Mouse (Mus musculus) liver, embryonic 15.5 days (tissue): ENCODE measurements around the gene Tgtp1. TPM values are rescaled to one million over a fixed set of nuclear protein-coding genes. Genes with fewer than 3 reads are reported as not detected.
A peak's percentile ranks its signal among the peaks of the same experiment; 100 is the strongest.
"Not testable (repeated sequence)": the region's sequence is repeated elsewhere in the genome, so short reads cannot be mapped to it uniquely, and the experiment has no call there.

Experiments
- ATAC-seq: fragments of 200-750 bp; cut with Nextera tagmentation; 2 replicates; pipeline ENCODE4 v1.8.0; 2017; ENCODE audit warnings: moderate number of reproducible peaks, mild to moderate bottlenecking, moderate library complexity; ENCODE audit not compliant: insufficient read depth
- H3K27ac ChIP-seq: fragments of 300-500 bp; sonication (generic); replicated peaks from 2 replicates; pipeline ENCODE4 v1.5.1; 2015; ENCODE audit warnings: mild to moderate bottlenecking, inconsistent platforms
- H3K27me3 ChIP-seq: fragments of 300-500 bp; sonication (generic); 2 replicates; pipeline ENCODE4 v1.6.1; 2015; ENCODE audit warnings: mild to moderate bottlenecking, inconsistent platforms
- H3K36me3 ChIP-seq: fragments of 300-500 bp; sonication (generic); replicated peaks from 2 replicates; pipeline ENCODE4 v1.6.1; 2015; ENCODE audit warnings: moderate library complexity, mild to moderate bottlenecking, inconsistent platforms
- H3K4me1 ChIP-seq: fragments of 300-500 bp; sonication (generic); replicated peaks from 2 replicates; pipeline ENCODE4 v1.6.1; 2015; ENCODE audit warnings: inconsistent platforms
- H3K4me2 ChIP-seq: fragments of 300-500 bp; sonication (generic); 2 replicates; pipeline ENCODE4 v1.6.1; 2015; ENCODE audit warnings: moderate library complexity, mild to moderate bottlenecking, inconsistent platforms
- H3K4me3 ChIP-seq: fragments of 300-500 bp; sonication (generic); replicated peaks from 2 replicates; pipeline ENCODE4 v1.5.1; 2015; ENCODE audit warnings: mild to moderate bottlenecking, inconsistent platforms
- H3K9ac ChIP-seq: fragments of 300-500 bp; sonication (generic); 2 replicates; pipeline ENCODE4 v1.6.1; 2015; ENCODE audit warnings: moderate library complexity, mild to moderate bottlenecking, inconsistent platforms
- H3K9me3 ChIP-seq: fragments of 300-500 bp; sonication (generic); replicated peaks from 2 replicates; pipeline ENCODE4 v1.6.1; 2016; ENCODE audit warnings: inconsistent platforms
- WGBS: fragments of 180-500 bp; shearing (Covaris S2); methylation state at CpG from one replicate; pipeline ENCODE4 v1.1.7; 2015; ENCODE audit warnings: mixed read lengths; ENCODE audit not compliant: insufficient replicate concordance; 5-methylcytosine and 5-hydroxymethylcytosine counted together
- polyA plus RNA-seq: library from polyadenylated mRNA; unstranded; fragments of >200 nt; fragmentation: Nextera tagmentation; extraction: Ambion mirVana; gene quantifications from 2 replicates; pipeline ENCODE4 v1.2.1, GENCODE M21; 2015

Tgtp1 gene
- 1.2 and 1.5 TPM in 2 replicates for polyA plus RNA-seq

DNA sequence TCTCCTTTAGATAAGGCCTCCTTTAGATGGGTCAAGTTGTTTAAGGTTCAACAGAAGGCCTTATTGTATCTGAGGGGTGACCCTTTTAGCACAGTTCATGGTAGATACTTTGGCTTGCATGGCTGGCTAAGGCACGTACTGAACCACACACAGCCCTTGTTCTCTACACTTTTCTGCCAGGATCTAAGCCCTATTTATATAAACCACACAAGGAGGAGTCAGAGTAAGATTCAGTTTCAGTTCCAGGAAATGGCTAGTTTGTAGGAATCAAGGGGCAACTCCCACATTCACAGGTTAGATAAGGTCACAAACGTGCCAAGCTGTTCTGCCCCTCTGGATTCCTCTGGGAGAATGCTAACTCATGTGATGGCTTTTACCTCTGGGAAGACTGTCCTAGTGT, at the start of gene Tgtp1:
Gene Tgtp1, minus strand, starts transcription at position 155 of the 400 bp plus-strand sequence.
- not testable (repeated sequence) for H3K4me2 ChIP-seq, ATAC-seq, H3K4me3 ChIP-seq, H3K9ac ChIP-seq, H3K27ac ChIP-seq, H3K27me3 ChIP-seq, H3K4me1 ChIP-seq, H3K36me3 ChIP-seq, H3K9me3 ChIP-seq
- 16% methylated on average over 2 of the region's 2 CpGs for WGBS

DNA sequence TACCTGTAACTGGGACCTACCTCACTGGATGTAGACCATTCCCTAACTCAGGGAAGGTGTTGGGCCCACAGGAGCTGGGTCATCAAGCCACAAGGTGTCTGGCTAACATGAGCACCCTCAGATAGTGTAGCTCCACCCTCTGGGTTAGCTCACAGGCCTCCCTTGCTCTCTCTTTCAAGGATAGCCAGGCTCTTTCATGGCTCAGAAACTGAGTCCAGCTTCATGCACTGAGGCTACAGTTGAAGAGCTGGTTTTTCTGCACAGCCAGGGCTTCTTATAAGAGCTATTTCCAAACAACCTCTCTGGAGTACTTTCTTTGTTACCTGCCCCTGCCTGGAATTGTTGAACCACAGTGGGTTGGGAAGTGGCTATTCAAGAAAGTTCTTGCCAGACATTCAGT, 18.1 kb upstream of the Tgtp1 start:
- H3K27ac ChIP-seq, H3K4me2 ChIP-seq, H3K27me3 ChIP-seq, H3K4me1 ChIP-seq, H3K9ac ChIP-seq, ATAC-seq, H3K4me3 ChIP-seq, H3K9me3 ChIP-seq, H3K36me3 ChIP-seq: not testable (repeated sequence)

DNA sequence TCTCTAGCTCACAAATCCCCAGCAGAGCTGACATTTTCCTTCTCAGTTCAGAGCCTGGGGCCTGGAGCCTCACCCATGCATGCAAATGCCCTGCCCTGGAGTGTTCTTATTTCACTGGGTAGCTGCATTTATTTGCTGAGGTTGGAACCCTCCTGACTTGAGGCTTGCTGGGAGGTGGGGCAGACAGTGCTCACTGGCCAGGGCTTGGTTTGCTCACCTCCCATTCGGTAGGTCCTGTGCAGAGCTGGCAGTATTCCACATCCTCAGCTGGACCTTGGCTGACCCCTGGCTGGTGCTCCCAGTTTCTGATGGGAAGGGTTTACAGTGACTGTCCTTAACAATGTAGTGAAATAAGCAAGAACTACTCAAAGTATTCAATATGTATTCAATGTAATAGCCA, 12.8 kb upstream of the Tgtp1 start:
- not testable (repeated sequence) for H3K27ac ChIP-seq, ATAC-seq, H3K4me1 ChIP-seq, H3K36me3 ChIP-seq, H3K27me3 ChIP-seq, H3K4me2 ChIP-seq, H3K4me3 ChIP-seq, H3K9me3 ChIP-seq, H3K9ac ChIP-seq
- 54% methylated on average over 1 of the region's 1 CpGs for WGBS

DNA sequence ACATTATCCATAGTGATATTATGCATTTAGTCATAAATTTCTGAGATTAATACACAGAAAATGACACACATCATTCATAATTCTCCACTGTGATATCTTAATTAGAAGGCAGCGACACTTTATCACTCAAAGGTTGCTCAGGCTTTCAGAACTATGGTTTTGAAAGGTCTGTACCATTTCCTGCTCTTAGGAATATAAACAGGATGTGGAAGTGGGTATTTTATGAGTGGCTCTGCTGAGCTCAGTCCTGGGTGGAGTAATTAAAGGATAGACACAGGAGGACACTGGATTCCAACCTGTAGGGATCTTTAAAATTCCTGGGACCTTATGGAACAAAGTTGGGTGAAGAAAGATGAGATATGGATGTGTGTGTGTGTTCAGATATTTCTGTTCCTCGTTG, 12.3 kb upstream of the Tgtp1 start:
- H3K4me1 ChIP-seq, H3K4me3 ChIP-seq, H3K27ac ChIP-seq, H3K9ac ChIP-seq, H3K36me3 ChIP-seq, H3K27me3 ChIP-seq, H3K9me3 ChIP-seq, ATAC-seq, H3K4me2 ChIP-seq: not testable (repeated sequence)
- 36% methylated on average over 2 of the region's 2 CpGs for WGBS

DNA sequence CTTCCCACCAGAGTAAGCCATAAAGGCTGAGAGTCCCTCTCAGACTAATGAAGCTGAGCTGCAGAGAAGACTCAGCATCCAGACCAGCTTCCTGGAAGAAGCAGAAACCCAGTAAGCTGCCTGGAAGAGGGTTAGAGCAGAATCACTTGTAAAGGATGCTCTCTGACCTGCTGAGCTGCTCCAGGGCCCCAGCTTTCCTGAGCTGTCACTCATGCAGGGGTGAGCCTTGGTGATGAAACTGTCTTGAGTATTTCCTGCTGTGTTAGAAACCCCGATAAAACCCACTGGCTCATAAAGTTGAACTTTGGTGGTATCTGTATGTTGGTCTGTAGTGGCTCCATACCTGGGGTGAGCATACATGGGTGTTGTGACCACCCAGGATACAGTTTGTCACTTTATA, 6.4 kb upstream of the Tgtp1 start:
- not testable (repeated sequence) for H3K36me3 ChIP-seq, H3K4me3 ChIP-seq, H3K9ac ChIP-seq, H3K9me3 ChIP-seq, H3K27ac ChIP-seq, H3K4me2 ChIP-seq, H3K27me3 ChIP-seq, H3K4me1 ChIP-seq, ATAC-seq
- 22% methylated on average over 1 of the region's 1 CpGs for WGBS

DNA sequence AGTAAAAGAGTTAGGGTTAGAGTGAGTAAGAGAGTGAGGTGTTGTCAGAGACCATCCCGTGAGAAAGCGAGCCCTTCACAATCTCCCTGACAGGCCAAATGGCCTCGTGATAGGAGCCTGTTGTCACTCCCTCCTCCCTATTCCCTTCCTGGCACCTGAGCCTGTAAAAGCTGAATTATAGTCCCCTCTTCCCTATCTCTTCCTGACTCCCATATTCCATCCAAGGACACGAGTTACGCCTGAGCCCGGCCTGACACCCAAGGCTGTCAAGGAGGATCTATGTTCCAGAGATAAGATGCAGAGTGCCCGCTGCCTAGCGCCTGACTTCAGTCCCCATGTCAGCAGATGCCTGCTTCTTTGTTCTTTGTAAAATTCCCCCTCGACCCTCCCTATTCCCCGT, 676 bp downstream of the Tgtp1 start:
- H3K4me1 ChIP-seq, H3K9me3 ChIP-seq, H3K4me3 ChIP-seq, H3K36me3 ChIP-seq, H3K27me3 ChIP-seq, H3K27ac ChIP-seq, H3K4me2 ChIP-seq, H3K9ac ChIP-seq, ATAC-seq: not testable (repeated sequence)
- WGBS, result 44% methylated on average over 10 of the region's 10 CpGs

DNA sequence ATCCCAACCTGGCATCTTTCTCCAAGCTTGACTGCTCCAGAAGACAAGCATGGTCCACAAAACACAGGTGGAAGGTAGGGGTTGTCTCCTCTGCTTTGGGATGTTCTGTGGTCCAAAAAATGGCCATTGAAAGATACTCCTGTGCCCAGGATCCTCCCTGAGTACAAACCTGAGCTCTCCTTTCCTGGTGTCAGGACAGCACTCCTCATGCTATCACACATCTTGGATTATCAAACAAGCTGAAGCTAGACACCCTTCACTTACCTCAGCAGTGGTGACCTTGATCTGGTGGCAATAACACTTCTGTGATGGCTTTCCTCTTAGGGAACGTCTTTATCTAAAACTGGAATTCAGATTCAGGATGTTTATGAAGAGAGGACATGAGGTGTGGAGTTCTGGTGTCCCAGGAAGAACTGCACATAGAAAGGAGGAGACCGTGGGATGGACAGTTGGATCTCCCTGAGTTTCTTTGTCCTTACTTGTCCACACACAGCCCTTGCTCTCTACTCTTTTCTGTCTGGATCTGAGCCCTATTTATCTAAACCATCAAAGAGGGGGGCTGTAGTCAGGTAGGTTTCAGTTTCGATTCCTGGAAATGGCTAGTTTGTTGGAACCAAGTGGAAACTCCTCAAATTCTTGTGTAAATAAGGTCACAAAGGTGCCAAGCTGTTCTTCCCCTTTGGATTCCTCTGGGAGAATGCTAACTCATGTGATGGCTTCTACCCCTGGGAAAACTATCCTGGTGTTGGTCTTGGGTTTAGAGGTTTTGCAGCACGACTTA, 2.0 kb downstream of the Tgtp1 start, which contains the start of gene Gm12185:
Gene Gm12185, minus strand, starts transcription at position 487 of the 781 bp plus-strand sequence.
- not testable (repeated sequence) for H3K9ac ChIP-seq, ATAC-seq, H3K36me3 ChIP-seq, H3K4me2 ChIP-seq, H3K27me3 ChIP-seq, H3K9me3 ChIP-seq, H3K4me3 ChIP-seq, H3K4me1 ChIP-seq, H3K27ac ChIP-seq
- 43% methylated on average over 4 of the region's 4 CpGs for WGBS

DNA sequence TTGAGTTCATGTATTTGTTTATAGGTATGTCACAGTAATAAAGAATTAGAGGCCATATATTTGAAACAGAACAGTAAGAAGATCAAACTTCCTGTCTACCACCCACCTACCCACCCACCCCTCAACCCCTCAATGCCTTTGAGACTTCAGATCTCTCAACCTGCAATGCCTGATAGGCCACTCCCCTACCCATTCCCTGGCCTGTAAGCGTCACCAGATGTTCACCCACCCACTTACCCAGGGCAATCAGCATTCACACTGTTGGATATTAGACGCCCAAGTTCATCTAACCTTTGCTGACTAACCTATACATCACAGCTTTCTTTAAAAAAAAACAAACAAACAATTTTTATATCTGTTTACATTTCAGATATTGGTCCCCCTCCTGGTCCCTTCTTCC, 4.0 kb downstream of the Tgtp1 start:
- not testable (repeated sequence) for H3K27me3 ChIP-seq, H3K4me3 ChIP-seq, H3K27ac ChIP-seq, ATAC-seq, H3K36me3 ChIP-seq, H3K9ac ChIP-seq, H3K4me1 ChIP-seq, H3K4me2 ChIP-seq, H3K9me3 ChIP-seq
- 43% methylated on average over 2 of the region's 2 CpGs for WGBS

DNA sequence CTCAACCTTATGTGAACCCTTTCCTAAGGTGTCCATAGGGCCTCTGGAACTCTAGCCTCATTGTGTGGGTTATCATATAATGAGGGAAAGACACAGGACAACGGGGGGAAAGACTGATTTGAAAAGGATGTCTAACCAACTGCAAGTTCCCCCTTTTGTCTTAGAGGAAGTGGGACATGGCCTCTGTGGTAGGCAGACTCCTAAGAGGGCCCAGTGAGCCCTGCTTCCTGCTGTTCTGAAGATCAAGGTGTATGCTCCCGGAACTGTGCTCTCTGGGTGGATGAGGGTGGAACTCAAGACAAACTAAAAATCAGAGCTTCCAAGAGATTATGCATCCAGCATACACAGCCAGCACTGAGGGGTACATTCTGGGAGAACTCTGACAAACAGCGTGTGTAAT, 5.8 kb downstream of the Tgtp1 start:
- not testable (repeated sequence) for H3K4me1 ChIP-seq, H3K36me3 ChIP-seq, H3K9me3 ChIP-seq, H3K9ac ChIP-seq, H3K4me3 ChIP-seq, H3K27me3 ChIP-seq, ATAC-seq, H3K27ac ChIP-seq, H3K4me2 ChIP-seq
- WGBS, result 26% methylated on average over 2 of the region's 3 CpGs

DNA sequence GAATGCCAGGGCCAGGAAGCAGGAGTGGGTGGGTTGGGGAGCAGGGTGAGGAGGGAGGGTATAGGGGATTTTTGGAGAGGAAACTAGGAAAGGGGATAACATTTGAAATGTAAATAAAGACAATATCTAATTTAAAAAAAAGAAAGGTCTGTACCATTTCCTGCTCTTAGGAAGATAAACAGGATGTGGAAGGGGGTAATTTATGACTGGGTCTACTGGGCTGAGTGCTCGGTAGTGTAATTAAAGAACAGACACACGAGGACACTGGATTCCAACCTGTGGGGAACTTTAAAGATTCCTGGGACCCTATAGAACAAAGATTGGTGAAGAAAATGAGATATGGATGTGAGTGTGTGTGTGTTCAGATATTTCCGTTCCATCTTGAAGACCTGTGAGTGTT, 11.1 kb downstream of the Tgtp1 start:
- ATAC-seq, H3K4me2 ChIP-seq, H3K9ac ChIP-seq, H3K27ac ChIP-seq, H3K36me3 ChIP-seq, H3K4me1 ChIP-seq, H3K27me3 ChIP-seq, H3K4me3 ChIP-seq, H3K9me3 ChIP-seq: not testable (repeated sequence)
- no CpG with 5 or more reads among the region's 3 CpGs for WGBS

DNA sequence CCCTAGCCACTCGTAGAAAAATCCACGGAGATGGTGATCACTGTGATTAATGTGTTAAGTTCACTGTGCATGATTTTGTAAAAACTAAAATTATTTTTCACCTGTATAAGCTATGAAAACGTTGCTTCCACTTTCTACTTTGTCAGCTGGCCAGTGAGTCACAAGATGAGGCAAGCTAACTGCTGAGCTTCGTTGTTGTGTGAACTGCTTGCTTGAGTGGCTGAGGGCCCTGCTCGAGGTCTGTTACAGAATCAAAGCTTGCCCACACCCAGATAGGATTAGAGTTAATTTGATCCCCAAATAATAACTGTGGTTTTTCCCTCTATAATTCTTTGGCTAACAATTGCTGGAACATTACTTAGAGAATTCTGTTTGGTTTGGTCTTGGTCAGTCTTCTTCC, 13.9 kb downstream of the Tgtp1 start:
- not testable (repeated sequence) for H3K36me3 ChIP-seq, H3K4me2 ChIP-seq, H3K27ac ChIP-seq, H3K9ac ChIP-seq, ATAC-seq, H3K4me1 ChIP-seq, H3K9me3 ChIP-seq, H3K27me3 ChIP-seq, H3K4me3 ChIP-seq
- WGBS, result no CpG with 5 or more reads among the region's 5 CpGs

DNA sequence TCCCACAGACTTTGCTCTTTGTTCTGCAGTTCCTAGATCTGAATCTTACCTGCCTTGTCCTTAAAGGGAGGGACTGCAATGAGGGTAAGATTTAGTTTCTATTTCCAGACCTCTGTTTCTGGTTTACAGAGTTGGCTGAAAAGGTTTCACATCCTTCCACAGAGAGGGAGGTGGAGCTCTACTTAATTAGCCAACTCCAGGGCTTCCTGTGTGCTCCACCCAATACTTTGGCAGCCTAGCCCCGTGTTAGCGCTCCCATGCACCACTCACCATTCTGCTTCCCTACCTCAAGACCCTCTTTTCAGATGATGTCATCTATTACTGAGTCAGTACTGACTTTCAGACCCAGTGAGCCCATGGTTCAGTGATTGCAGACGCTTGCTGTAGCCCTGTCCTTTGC, 14.7 kb downstream of the Tgtp1 start, which contains the start of gene 9930111J21Rik1:
Gene 9930111J21Rik1, minus strand, starts transcription at position 148 of the 400 bp plus-strand sequence.
- not testable (repeated sequence) for H3K9me3 ChIP-seq, H3K4me1 ChIP-seq, H3K4me3 ChIP-seq, H3K4me2 ChIP-seq, H3K36me3 ChIP-seq, H3K9ac ChIP-seq, H3K27ac ChIP-seq, H3K27me3 ChIP-seq
- WGBS, result no CpG with 5 or more reads among the region's 3 CpGs
- peak; percentile 42; the same call in 1 of the 2 replicates for ATAC-seq
